Mouse (Mus musculus) spleen, adult 18-20 months (tissue): Measurements from ENCODE around the gene Defb41.
"Not testable (repeated sequence)": the region's sequence is repeated elsewhere in the genome, so short reads cannot be mapped to it uniquely, and the experiment has no call there.

Experiments used
- DNase-seq, 2 experiments: peaks; one replicate each; pipeline ENCODE4 v3.0.0; 2022; ENCODE audit warnings: mixed read lengths in 2 of 2

Defb41 gene

GRCm38 (mm10) chr1:18265038-18265437 is at the start of gene Defb41:
Defb41 (minus strand) TSS chr1:18265138.
- no peak for DNase-seq

- DNase-seq: no peak
Measured at GRCm38 (mm10) chr1:18308474-18308829, 43.5 kb upstream of the Defb41 start.

GRCm38 (mm10) chr1:18307545-18308473 is 42.9 kb upstream of the Defb41 start:
- DNase-seq: no peak

GRCm38 (mm10) chr1:18292515-18292914 is 27.6 kb upstream of the Defb41 start:
- DNase-seq: no peak

GRCm38 (mm10) chr1:18288860-18289259 is 23.9 kb upstream of the Defb41 start:
- no peak for DNase-seq

- no peak for DNase-seq
Measured at GRCm38 (mm10) chr1:18287371-18287770, 22.4 kb upstream of the Defb41 start.

- DNase-seq: no peak
Measured at GRCm38 (mm10) chr1:18271095-18271494, 6.2 kb upstream of the Defb41 start.

GRCm38 (mm10) chr1:18268845-18269244 is 3.9 kb upstream of the Defb41 start:
- no peak for DNase-seq

GRCm38 (mm10) chr1:18245801-18246580 is 18.9 kb downstream of the Defb41 start:
- DNase-seq: not testable (repeated sequence)

GRCm38 (mm10) chr1:18237343-18237742 is 27.6 kb downstream of the Defb41 start, which contains the start of gene Defb18:
Defb18 (minus strand) TSS chr1:18237443.
- no peak for DNase-seq

GRCm38 (mm10) chr1:18223385-18223945 is 41.5 kb downstream of the Defb41 start:
- no peak for DNase-seq
